13 mouse cellular contexts compared by ENCODE assay signal in the genomic region with DNA sequence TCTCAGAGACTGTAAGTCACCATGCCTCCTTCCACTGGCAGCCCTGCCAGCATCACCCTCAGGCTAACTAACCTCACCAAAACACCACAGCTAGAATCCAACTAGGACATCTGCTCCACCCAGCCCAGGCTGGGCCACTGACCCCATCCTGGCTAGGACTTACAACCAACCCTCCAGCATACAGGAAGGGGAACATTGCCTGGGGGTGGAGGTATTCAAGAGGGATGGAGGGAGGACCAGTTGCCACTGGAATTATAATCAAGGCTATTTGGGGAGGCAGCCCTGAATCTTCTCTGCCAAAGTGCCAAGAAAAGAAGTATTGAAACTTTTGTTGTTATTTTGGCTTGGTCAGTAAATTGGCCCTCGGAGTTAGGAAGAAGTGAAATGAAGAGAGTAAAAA. TPM values are rescaled to one million over a fixed set of nuclear protein-coding genes. Genes with fewer than 3 reads are reported as not detected.
A peak's percentile ranks its signal among the peaks of the same experiment; 100 is the strongest.
DNase-seq lines count a peak whose midpoint lies in the region; ATAC-seq and TF ChIP-seq lines count a peak whose summit lies in the region.
"Had no signal": no experiment of that assay in that cellular context is flagged by ENCODE, and none has a peak within 500 bp of the region (broad histone marks: within the 10 kb centered on the region; RNA-seq: fewer than 3 reads in every experiment).

No protein-coding gene starts in this region.

- no peak overlapping the region; the same call in 1 of the 2 replicates for H3K27ac ChIP-seq in hindbrain, embryonic 16.5 days (ENCODE audit: low read depth, low read length)
- no peak overlapping the region for H3K27ac ChIP-seq in hindbrain, embryonic 14.5 days
- H3K27ac ChIP-seq in midbrain, postnatal 0 days (ENCODE audit: low read depth, low read length) = no peak overlapping the region
- no peak overlapping the region for H3K27ac ChIP-seq in midbrain, embryonic 14.5 days (replicated peaks; ENCODE audit: low read depth, low read length)
- H3K27ac ChIP-seq in embryonic facial prominence, embryonic 13.5 days = no peak overlapping the region
- H3K27ac ChIP-seq in neural tube, embryonic 15.5 days (replicated peaks) = 0 out of 2 replicates have a peak overlapping the region, but pooled peaks have one; percentile 84
- H3K27ac ChIP-seq: liver, embryonic 12.5 days; midbrain, embryonic 13.5 days had no signal

- no peaks in the 10 kb centered on the region for H3K9me3 ChIP-seq in hindbrain, embryonic 16.5 days (ENCODE audit: control insufficient read depth, low read length)
- H3K9me3 ChIP-seq in hindbrain, embryonic 14.5 days (ENCODE audit: control insufficient read depth, low read length) = no peaks in the 10 kb centered on the region
- H3K9me3 ChIP-seq in midbrain, postnatal 0 days (ENCODE audit: low read length) = no peaks in the 10 kb centered on the region
- no peaks in the 10 kb centered on the region for H3K9me3 ChIP-seq in midbrain, embryonic 14.5 days (ENCODE audit: control insufficient read depth, low read length)
- H3K9me3 ChIP-seq in embryonic facial prominence, embryonic 13.5 days = no peaks in the 10 kb centered on the region
- no peaks in the 10 kb centered on the region for H3K9me3 ChIP-seq in neural tube, embryonic 15.5 days (replicated peaks)
- H3K9me3 ChIP-seq: liver, embryonic 12.5 days; midbrain, embryonic 13.5 days had no signal

- no peak overlapping the region for H3K9ac ChIP-seq in hindbrain, embryonic 16.5 days (ENCODE audit: low read depth, low read length)
- no peak overlapping the region for H3K9ac ChIP-seq in hindbrain, embryonic 14.5 days
- H3K9ac ChIP-seq in midbrain, postnatal 0 days (replicated peaks; ENCODE audit: low read length, poor library complexity, severe bottlenecking) = no peak overlapping the region
- H3K9ac ChIP-seq in midbrain, embryonic 14.5 days (replicated peaks; ENCODE audit: low read length) = no peak overlapping the region
- H3K9ac ChIP-seq in embryonic facial prominence, embryonic 13.5 days = no peak overlapping the region
- H3K9ac ChIP-seq in neural tube, embryonic 15.5 days (replicated peaks) = no peak overlapping the region
- H3K9ac ChIP-seq: liver, embryonic 12.5 days; midbrain, embryonic 13.5 days had no signal

- H3K4me1 ChIP-seq in hindbrain, embryonic 16.5 days (ENCODE audit: control insufficient read depth, insufficient read depth, low read depth, low read length) = peaks cover 12% of the 10 kb centered on the region
- peaks cover 18% of the 10 kb centered on the region for H3K4me1 ChIP-seq in hindbrain, embryonic 14.5 days (replicated peaks; ENCODE audit: control insufficient read depth, insufficient read depth, low read length)
- 0 out of 2 replicates have a peak, but pooled peaks cover 7% of the 10 kb centered on the region for H3K4me1 ChIP-seq in midbrain, postnatal 0 days (ENCODE audit: insufficient read depth, low read length)
- H3K4me1 ChIP-seq in midbrain, embryonic 14.5 days (ENCODE audit: control insufficient read depth, insufficient read depth, low read length) = peaks cover 11% of the 10 kb centered on the region; the same call in 1 of the 2 replicates
- peaks cover 27% of the 10 kb centered on the region for H3K4me1 ChIP-seq in embryonic facial prominence, embryonic 13.5 days
- H3K4me1 ChIP-seq in neural tube, embryonic 15.5 days = peaks cover 27% of the 10 kb centered on the region

- TF ChIP-seq CTCF in midbrain, postnatal 0 days (IDR thresholded peaks at IDR 0.05) = no peak

- DNase-seq in hindbrain, embryonic 14.5 days (ENCODE audit: low spot score) = no peak
- peak; percentile 50 for DNase-seq in midbrain, postnatal 0 days (ENCODE audit: low spot score)
- DNase-seq in midbrain, embryonic 14.5 days = no peak
- DNase-seq: adrenal gland, postnatal 10 days; gastrocnemius, postnatal 14 days; lung, postnatal 36 days had no signal

- H3K4me3 ChIP-seq in hindbrain, embryonic 16.5 days (ENCODE audit: low read length) = no peak overlapping the region
- no peak overlapping the region for H3K4me3 ChIP-seq in hindbrain, embryonic 14.5 days (replicated peaks; ENCODE audit: low read length)
- no peak overlapping the region for H3K4me3 ChIP-seq in midbrain, postnatal 0 days (ENCODE audit: low read depth, low read length)
- no peak overlapping the region for H3K4me3 ChIP-seq in midbrain, embryonic 14.5 days (replicated peaks; ENCODE audit: low read depth, low read length)
- no peak overlapping the region for H3K4me3 ChIP-seq in embryonic facial prominence, embryonic 13.5 days
- H3K4me3 ChIP-seq in neural tube, embryonic 15.5 days (replicated peaks) = peak overlapping the region; percentile 55
- H3K4me3 ChIP-seq: liver, embryonic 12.5 days had no signal

- peak overlapping the region; percentile 97 for H3K4me2 ChIP-seq in hindbrain, embryonic 16.5 days (ENCODE audit: low read length)
- H3K4me2 ChIP-seq in hindbrain, embryonic 14.5 days (replicated peaks) = no peak overlapping the region
- no peak overlapping the region for H3K4me2 ChIP-seq in midbrain, postnatal 0 days (ENCODE audit: low read depth, low read length, poor library complexity, severe bottlenecking)
- no peak overlapping the region for H3K4me2 ChIP-seq in midbrain, embryonic 14.5 days (ENCODE audit: low read length)
- H3K4me2 ChIP-seq in embryonic facial prominence, embryonic 13.5 days = peak overlapping the region; percentile 98; the same call in 1 of the 2 replicates
- peak overlapping the region; percentile 100 for H3K4me2 ChIP-seq in neural tube, embryonic 15.5 days

- no peak; the same call in 1 of the 2 replicates for ATAC-seq in hindbrain, embryonic 16.5 days
- no peak for ATAC-seq in hindbrain, embryonic 14.5 days (ENCODE audit: low FRiP score)
- ATAC-seq in midbrain, postnatal 0 days (ENCODE audit: low FRiP score) = no peak
- no peak for ATAC-seq in midbrain, embryonic 14.5 days (ENCODE audit: low FRiP score, low TSS enrichment)
- ATAC-seq in embryonic facial prominence, embryonic 13.5 days (ENCODE audit: insufficient number of reproducible peaks, insufficient read depth, low FRiP score, low TSS enrichment, low read depth) = no peak
- no peak for ATAC-seq in neural tube, embryonic 15.5 days (ENCODE audit: low FRiP score)
- no peak for ATAC-seq in monocyte, adult 5-6 weeks (replicated peaks; ENCODE audit: insufficient number of reproducible peaks, low FRiP score, low TSS enrichment, poor library complexity, severe bottlenecking)
- ATAC-seq: liver, embryonic 12.5 days; midbrain, embryonic 13.5 days had no signal

- 42% methylated on average over 1 of the region's 1 CpGs for WGBS in hindbrain, embryonic 16.5 days
- WGBS in hindbrain, embryonic 14.5 days = 75% methylated on average over 1 of the region's 1 CpGs
- WGBS in midbrain, postnatal 0 days = 77% methylated on average over 1 of the region's 1 CpGs
- 69% methylated on average over 1 of the region's 1 CpGs for WGBS in midbrain, embryonic 14.5 days
- WGBS in embryonic facial prominence, embryonic 13.5 days = 63% methylated on average over 1 of the region's 1 CpGs
- WGBS in neural tube, embryonic 15.5 days = 50% methylated on average over 1 of the region's 1 CpGs

- H3K36me3 ChIP-seq in hindbrain, embryonic 16.5 days (ENCODE audit: control insufficient read depth, insufficient read depth, low read length) = no peaks in the 10 kb centered on the region
- H3K36me3 ChIP-seq in hindbrain, embryonic 14.5 days (replicated peaks; ENCODE audit: control insufficient read depth, insufficient read depth) = no peaks in the 10 kb centered on the region
- no peaks in the 10 kb centered on the region for H3K36me3 ChIP-seq in midbrain, postnatal 0 days (ENCODE audit: insufficient read depth, low read length)
- H3K36me3 ChIP-seq in midbrain, embryonic 14.5 days (ENCODE audit: control insufficient read depth, insufficient read depth, low read length) = no peaks in the 10 kb centered on the region
- H3K36me3 ChIP-seq in embryonic facial prominence, embryonic 13.5 days = no peaks in the 10 kb centered on the region
- no peaks in the 10 kb centered on the region for H3K36me3 ChIP-seq in neural tube, embryonic 15.5 days
- H3K36me3 ChIP-seq: liver, embryonic 12.5 days; midbrain, embryonic 13.5 days had no signal

- peaks cover 47% of the 10 kb centered on the region for H3K27me3 ChIP-seq in hindbrain, embryonic 16.5 days (replicated peaks; ENCODE audit: control insufficient read depth, insufficient read depth, low read length)
- H3K27me3 ChIP-seq in hindbrain, embryonic 14.5 days (ENCODE audit: control insufficient read depth, insufficient read depth, low read length) = peaks cover 83% of the 10 kb centered on the region
- peaks cover 43% of the 10 kb centered on the region for H3K27me3 ChIP-seq in midbrain, postnatal 0 days (ENCODE audit: insufficient read depth, low read length)
- peaks cover 62% of the 10 kb centered on the region for H3K27me3 ChIP-seq in midbrain, embryonic 14.5 days (ENCODE audit: control insufficient read depth, insufficient read depth, low read length)
- peaks cover 64% of the 10 kb centered on the region for H3K27me3 ChIP-seq in embryonic facial prominence, embryonic 13.5 days
- peaks cover 72% of the 10 kb centered on the region for H3K27me3 ChIP-seq in neural tube, embryonic 15.5 days (replicated peaks)

RNA-seq across cellular contexts. Expression of a gene that starts 2.0 kb away (rescaled TPM):
- 21.7 and 21.8 TPM in 2 replicates for polyA plus RNA-seq in hindbrain, embryonic 16.5 days (2015; fragmentation: Nextera tagmentation; extraction: Ambion mirVana)
- 12.2 and 12.6 TPM in 2 replicates for polyA plus RNA-seq in hindbrain, embryonic 14.5 days (2014; fragmentation: Nextera tagmentation; extraction: Ambion mirVana)
- total RNA-seq in midbrain, postnatal 0 days (2014; rRNA removed) = 25.6 and 30.4 TPM in 2 replicates
- 18.4 and 18.5 TPM in 2 replicates for polyA plus RNA-seq in midbrain, postnatal 0 days (2015; fragmentation: Nextera tagmentation; extraction: Ambion mirVana)
- polyA plus RNA-seq in midbrain, embryonic 14.5 days (2014; fragmentation: Nextera tagmentation; extraction: Ambion mirVana) = 4.0 and 6.9 TPM in 2 replicates
- 11.1 and 13.2 TPM in 2 replicates for polyA plus RNA-seq in embryonic facial prominence, embryonic 13.5 days (2015; fragmentation: Nextera tagmentation; extraction: Ambion mirVana)
- polyA plus RNA-seq in neural tube, embryonic 15.5 days (2015; fragmentation: Nextera tagmentation; extraction: Ambion mirVana) = 25.9 and 29.5 TPM in 2 replicates
- not detected in 3 replicates for total RNA-seq in monocyte, adult 5-6 weeks (2017)
- total RNA-seq: common myeloid progenitor, adult 5-6 weeks had no signal

RNA-seq across cellular contexts. Expression of a gene that starts 50.4 kb away (rescaled TPM):
- 25.6 and 28.5 TPM in 2 replicates for polyA plus RNA-seq in hindbrain, embryonic 16.5 days (2015; fragmentation: Nextera tagmentation; extraction: Ambion mirVana)
- 29.3 and 30.5 TPM in 2 replicates for polyA plus RNA-seq in hindbrain, embryonic 14.5 days (2014; fragmentation: Nextera tagmentation; extraction: Ambion mirVana)
- 25.7 and 28.5 TPM in 2 replicates for total RNA-seq in midbrain, postnatal 0 days (2014; rRNA removed)
- polyA plus RNA-seq in midbrain, postnatal 0 days (2015; fragmentation: Nextera tagmentation; extraction: Ambion mirVana) = 22.2 and 30.6 TPM in 2 replicates
- polyA plus RNA-seq in midbrain, embryonic 14.5 days (2014; fragmentation: Nextera tagmentation; extraction: Ambion mirVana) = 29.2 and 35.4 TPM in 2 replicates
- polyA plus RNA-seq in embryonic facial prominence, embryonic 13.5 days (2015; fragmentation: Nextera tagmentation; extraction: Ambion mirVana) = 45.0 and 49.0 TPM in 2 replicates
- 28.7 and 29.9 TPM in 2 replicates for polyA plus RNA-seq in neural tube, embryonic 15.5 days (2015; fragmentation: Nextera tagmentation; extraction: Ambion mirVana)
- 45.9 to 64.3 TPM (median 49.0 TPM) in 3 replicates for total RNA-seq in monocyte, adult 5-6 weeks (2017)

Comparison
In these comparisons a context has a peak if more than half of its experiments do, and no peak if none do; other contexts are left out.
1. H3K4me2 ChIP-seq: peak in hindbrain, embryonic 16.5 days (single experiment), embryonic facial prominence, embryonic 13.5 days (single experiment) and neural tube, embryonic 15.5 days (single experiment); none in hindbrain, embryonic 14.5 days (single experiment), midbrain, postnatal 0 days (single experiment) and midbrain, embryonic 14.5 days (single experiment).